Mouse (Mus musculus) mouse embryonic stem cell (cell line): ENCODE measurements around the gene 4930453N24Rik.

ENCODE experiments used
- in situ Hi-C, 2 experiments: fragments of 300-500 bp; cut with MboI; formaldehyde crosslinking; loops; 1 replicate in 1 of 2; 3 replicates in 1 of 2; pipeline ENCODE4 v1.14.3; 2019 to 2020; ENCODE audit warnings: low sequenced_read_pairs in 2 of 2, low pct_unique_long_range_greater_than_20kb in 1 of 2, mixed read lengths in 1 of 2; ENCODE audit not compliant: unreplicated experiment in 1 of 2

4930453N24Rik gene

DNA sequence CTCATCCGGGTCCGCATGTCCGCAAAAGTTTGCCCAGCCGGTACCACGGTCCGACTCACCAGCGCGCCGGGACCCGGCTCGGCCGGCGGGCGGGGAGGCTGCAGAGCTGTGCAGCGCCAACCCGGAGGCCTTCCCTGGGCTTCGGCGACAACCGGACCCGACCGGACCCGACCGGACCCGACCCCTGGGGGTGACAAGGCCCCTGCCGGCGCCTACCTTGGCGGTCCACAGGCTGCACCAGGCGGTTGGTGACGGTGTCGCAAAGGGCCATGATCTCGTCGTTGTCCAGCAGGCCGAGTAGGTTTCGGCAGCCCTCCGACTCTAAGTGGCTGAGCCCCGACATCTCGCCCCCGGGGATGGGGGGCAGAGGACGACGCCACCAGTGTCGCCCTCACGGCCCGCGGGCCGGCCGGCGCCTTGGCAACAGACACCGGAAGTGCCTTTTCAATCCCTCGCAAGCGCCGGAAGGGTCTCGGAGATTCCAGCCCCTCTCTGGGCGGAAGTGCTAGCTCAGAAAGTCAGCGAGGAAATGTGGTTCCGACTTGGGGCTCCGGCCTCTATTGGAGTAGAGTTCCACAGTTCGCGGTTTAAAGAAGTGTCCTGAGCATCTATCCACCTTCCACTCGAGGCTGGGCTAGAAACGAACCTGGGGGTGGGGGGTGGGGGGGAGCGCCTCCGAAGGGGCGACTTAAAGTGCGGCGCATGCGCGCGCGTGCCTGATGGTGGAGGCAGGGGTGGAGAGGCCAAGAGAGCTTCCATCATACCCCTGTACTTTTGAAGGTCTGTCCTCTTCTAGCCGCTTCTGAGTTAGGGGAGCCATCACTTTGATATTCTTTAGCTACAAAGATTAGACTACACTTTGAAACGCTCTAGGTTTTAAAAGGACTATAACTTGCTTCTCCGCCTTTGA, at the start of gene 4930453N24Rik:
Gene 4930453N24Rik (minus strand): TSS at position 641 of the 910 bp plus-strand sequence.
- in situ Hi-C loops = no loop called here

DNA sequence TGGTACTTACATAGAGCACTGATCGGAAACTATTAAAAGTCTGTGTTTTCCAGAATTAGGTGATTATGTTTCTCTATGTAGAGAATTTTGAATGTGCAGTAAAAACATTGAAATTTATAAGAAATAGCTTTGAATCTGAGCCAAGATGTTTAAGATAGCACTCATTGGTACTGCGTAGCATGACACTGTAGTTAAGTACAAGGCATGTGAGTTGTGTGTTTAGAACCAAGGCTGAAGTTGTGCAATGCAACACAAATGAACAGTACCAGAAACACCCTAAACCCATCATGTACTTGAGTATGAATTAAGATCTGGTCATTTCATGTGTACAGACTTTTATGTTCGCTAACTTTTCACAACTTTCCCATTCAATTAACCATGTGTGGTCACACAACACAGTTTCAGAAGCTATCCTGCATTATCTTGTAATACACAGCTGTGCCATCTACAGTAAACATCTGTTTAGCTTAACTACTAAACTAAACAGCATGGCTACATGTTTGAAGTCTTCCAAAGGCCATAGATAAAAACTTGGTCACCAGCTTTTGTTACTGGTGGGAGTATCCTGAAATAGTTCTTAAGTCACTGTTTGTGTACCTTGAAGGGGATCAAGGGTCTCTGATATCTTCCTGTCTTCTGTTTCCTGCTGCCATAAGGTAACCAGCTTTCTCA, 46.3 kb upstream of the 4930453N24Rik start:
- in situ Hi-C loops = no loop called here

DNA sequence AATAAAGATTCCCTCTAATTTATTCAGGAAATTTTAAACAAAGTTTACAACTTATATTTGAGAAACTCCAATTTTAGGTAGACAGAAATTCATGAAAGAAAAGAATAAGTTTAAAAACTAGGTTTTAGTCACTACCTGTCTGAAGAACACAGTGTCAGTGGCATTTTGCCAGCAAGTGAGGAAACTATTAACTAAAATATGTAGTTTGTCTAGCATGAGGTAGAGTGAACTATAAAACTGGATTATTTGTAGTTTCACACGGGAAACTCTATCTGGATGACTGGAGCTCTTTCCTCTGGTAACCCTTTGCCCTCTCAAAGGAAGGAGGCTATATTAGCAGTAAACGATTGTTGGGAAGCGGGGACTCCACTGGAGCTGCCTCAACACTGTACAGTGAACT, 32.1 kb upstream of the 4930453N24Rik start:
- in situ Hi-C loops = no loop called here

- in situ Hi-C loops = no loop called here
Measured at GRCm38 (mm10) chr16:64801638-64802037, 30.7 kb upstream of the 4930453N24Rik start.

DNA sequence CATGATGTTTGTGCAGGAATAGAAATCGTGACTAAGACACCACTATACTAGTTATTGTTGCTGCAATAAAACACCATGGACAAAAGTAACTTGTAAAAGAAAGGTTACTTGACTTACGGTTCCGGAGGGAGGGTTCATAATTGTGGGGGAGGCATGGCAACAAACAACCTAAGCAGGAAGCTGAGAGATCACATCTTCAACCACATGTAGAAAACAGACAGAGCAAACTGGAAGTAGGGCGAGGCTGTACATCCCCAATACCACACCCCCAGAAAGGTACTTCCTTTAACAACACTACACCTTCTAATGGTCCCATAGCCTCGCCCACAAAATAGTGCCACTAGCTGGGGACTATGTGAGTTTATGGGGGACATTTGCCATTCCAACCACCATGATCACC, 29.4 kb upstream of the 4930453N24Rik start:
- in situ Hi-C loops = no loop called here

DNA sequence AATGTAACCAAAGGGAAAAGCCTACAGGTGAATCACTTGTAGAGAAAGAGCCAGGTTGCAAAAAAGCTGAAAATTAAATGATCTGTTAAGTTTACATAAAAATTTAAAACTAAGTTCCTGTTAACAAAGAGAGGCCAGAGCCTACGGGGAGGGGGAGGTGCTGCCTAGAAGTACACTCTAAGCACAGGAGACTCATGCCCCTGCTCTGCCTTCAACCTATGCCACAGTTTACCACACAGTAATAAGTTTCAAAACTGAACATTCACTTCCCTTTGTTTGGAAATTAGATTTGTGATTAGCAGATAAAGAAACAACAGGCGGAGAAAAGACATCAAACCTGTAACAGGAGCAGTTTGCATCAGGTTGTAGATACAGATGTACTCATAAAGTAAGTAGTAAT, 23.8 kb upstream of the 4930453N24Rik start:
- in situ Hi-C loops = no loop called here

GRCm38 (mm10) chr16:64789706-64790105, 18.7 kb upstream of the 4930453N24Rik start:
- in situ Hi-C loops = no loop called here

GRCm38 (mm10) chr16:64775516-64775915, 4.6 kb upstream of the 4930453N24Rik start:
- in situ Hi-C loops = no loop called here

GRCm38 (mm10) chr16:64771431-64771818, 464 bp upstream of the 4930453N24Rik start:
- in situ Hi-C loops = no loop called here

DNA sequence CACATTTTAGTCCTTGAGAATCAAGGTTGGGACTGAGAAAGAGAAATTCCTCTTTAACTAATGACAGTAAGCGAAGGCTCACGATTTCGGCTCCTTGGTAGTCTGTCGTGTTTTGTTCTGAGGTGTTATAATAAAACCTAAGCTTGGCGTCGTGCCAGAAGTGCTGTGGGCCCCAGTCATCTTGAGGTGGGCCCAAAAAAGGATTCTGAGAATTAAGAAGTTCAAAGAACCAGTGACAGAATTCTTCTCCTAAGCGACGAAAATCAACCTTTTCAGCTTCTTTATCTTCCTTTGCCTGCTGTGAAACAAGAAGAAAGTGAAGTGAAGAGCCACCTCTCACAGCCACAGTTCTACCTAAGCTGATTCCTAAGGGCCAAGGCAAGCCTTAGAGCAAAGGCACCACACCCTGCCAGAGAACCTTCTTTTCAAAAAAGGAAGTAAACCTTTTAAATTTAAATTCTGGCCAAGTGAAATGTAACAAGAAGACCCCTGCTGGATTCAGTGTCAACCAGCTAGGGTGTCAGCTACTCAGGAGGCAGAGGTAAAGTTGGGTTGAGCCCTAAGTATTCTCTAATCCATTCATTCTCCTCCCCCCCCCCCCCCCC, 4.2 kb downstream of the 4930453N24Rik start:
- in situ Hi-C loops = loop anchor here (10.0 kb wide), 1 partner anchor 118 kb away; no protein-coding TSS in a partner anchor

DNA sequence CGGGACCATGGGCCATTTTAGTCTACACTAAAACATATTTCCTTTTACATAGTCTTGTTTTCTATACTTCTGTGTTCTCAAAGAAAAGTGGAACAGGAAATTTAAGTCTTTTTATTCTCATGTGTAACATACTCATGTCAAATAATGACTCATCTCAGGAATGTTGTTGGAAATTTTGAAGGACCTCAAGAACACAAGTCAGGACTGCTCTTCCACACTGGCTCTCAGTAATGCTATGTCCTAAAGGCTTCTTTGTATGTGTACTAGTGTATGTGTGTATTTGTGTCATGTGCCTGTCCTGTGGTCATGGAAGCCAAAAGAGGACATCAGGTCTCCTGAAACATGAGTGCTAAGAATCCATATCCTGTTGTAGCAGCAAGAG, 11.7 kb downstream of the 4930453N24Rik start:
- in situ Hi-C loops = no loop called here

DNA sequence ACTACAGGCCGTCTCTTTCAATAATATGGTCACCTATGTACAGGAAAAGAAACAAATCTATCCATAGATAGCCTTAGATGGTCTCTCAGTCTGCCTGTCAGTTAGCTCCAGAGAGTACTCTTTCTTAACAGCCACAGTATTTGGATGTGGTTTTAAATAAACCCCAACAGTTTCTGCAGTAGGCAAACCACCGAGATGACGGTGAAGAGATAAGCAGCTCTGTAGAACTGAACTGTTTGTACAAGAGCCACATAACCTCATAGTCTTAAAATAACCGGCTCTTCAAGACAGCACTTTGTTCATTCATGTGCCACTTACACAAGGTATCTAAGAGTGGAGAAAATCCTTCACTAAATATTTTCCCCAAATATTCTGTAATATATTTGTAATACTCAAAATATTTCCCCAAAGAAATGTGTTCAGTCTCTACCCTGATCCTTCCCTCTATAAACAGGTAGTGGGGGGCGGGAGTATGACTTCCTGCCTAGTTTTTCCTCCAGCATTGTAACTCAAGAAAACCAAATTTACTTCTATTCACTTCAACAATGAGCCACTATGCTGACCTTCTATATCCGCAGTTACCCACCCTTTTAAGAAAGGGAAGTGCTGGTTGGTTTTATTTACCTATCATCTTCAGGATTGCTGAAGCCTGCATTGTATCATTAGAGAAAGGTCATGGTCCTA, 12.3 kb downstream of the 4930453N24Rik start:
- in situ Hi-C loops = no loop called here

GRCm38 (mm10) chr16:64757666-64758400, 13.1 kb downstream of the 4930453N24Rik start:
- in situ Hi-C loops = no loop called here

GRCm38 (mm10) chr16:64756321-64756720, 14.6 kb downstream of the 4930453N24Rik start:
- in situ Hi-C loops = no loop called here

DNA sequence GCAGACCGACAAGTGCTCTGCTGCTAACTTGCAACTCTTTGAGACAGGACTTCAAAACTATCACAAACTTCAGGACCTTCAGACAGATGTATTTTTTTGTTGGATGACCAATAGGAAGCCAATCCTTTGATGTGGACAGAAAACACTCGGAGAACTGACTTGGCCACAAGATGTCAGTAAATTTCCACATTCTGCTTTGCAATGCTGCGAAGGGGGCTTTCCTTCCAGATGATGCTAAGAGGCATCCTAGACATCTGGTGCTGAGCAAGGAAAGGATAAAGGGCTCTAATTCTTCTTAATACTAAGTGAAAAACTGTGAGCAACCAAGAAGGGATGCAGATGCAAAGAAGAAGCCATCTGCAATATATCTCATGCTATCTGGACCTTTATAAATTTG, 16.2 kb downstream of the 4930453N24Rik start:
- in situ Hi-C loops = no loop called here

DNA sequence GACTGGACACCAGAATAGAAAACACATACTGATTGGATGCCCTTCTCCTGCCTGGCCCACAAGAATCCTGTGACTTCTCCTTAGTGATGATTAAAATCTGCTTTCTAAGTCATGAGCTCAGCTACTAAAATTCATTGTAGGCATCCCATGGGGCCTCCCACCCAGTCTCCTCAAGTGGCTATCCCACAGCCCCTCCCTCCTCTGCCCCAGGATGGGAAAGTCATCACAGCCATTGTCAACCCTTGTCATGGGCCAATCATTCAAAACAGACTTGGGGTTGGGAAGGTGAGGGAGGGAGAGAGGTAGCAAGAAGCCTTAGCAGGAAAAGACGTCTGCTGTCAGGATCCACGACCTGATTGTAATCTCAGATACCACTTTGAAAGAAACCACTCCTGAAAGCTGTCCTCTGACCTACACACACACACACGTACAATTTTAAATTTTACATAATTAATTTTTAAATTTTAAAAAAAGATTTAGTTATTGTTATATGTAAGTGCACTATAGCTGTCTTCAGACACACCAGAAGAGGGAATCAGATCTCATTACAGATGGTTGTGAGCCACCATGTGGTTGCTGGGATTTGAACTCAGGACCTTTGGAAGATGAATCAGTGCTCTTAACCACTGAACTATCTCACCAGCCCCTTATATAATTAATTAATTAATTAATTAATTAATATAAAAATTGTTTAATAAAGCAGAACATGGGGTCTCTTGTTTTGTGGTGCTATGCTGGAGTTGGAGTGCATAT, 16.8 kb downstream of the 4930453N24Rik start:
- in situ Hi-C loops = no loop called here

GRCm38 (mm10) chr16:64748237-64748636, 22.7 kb downstream of the 4930453N24Rik start:
- in situ Hi-C loops = loop anchor here (25.0 kb wide), 1 partner anchor 886 kb away; the partner anchor contains the start of gene Epha3 (in 2 of the 2)
